Mouse (Mus musculus) brain, embryonic 14.5 days (tissue): ENCODE data around the gene Tubg2.

Source experiments
- CTCF ChIP-seq: fragments of 200-500 bp; IDR thresholded peaks from 2 replicates; pipeline ENCODE4 v1.5.1; 2012; ENCODE audit warnings: inconsistent platforms, mild to moderate bottlenecking, moderate library complexity, borderline replicate concordance; ENCODE audit not compliant: insufficient read depth, insufficient read length; ENCODE audit errors: extremely low read depth
- POLR2A ChIP-seq: fragments of 200-500 bp; IDR thresholded peaks from 2 replicates; pipeline ENCODE4 v1.6.1; 2012; ENCODE audit warnings: mild to moderate bottlenecking, inconsistent platforms, borderline replicate concordance; ENCODE audit not compliant: poor library complexity, insufficient read depth, insufficient read length, severe bottlenecking; ENCODE audit errors: extremely low read depth

- TF ChIP-seq POLR2A (no peak), CTCF (no peak)
These were observed 4.6 kb upstream of the Tubg2 start for GRCm38 (mm10) chr11:101151063-101151462.
